In genomic region chr4:84114162-84115040, GRCm38 (mm10) we compare ENCODE assay signal across 21 mouse cellular contexts.
DNase-seq lines count a peak whose midpoint lies in the region; ATAC-seq and TF ChIP-seq lines count a peak whose summit lies in the region.
"Had no signal": no experiment of that assay in that cellular context is flagged by ENCODE, and none has a peak within 500 bp of the region (broad histone marks: within the 10 kb centered on the region; RNA-seq: fewer than 3 reads in every experiment).

No protein-coding gene starts in this region.

- TF ChIP-seq CTCF in kidney, postnatal 0 days (IDR thresholded peaks at IDR 0.05; ENCODE audit: low read depth): no peak

- no peak overlapping the region for H3K4me3 ChIP-seq in kidney, postnatal 0 days (replicated peaks; ENCODE audit: low read depth, low read length)
- H3K4me3 ChIP-seq in heart, embryonic 11.5 days (ENCODE audit: low read depth, low read length): no peak overlapping the region
- H3K4me3 ChIP-seq: embryonic facial prominence, embryonic 13.5 days; forebrain, embryonic 13.5 days; heart, embryonic 10.5 days; heart, embryonic 15.5 days had no signal

- H3K9ac ChIP-seq in kidney, postnatal 0 days (ENCODE audit: low read depth, low read length): no peak overlapping the region
- H3K9ac ChIP-seq in heart, embryonic 11.5 days (ENCODE audit: low read depth, low read length): no peak overlapping the region
- H3K9ac ChIP-seq: embryonic facial prominence, embryonic 13.5 days; forebrain, embryonic 13.5 days; forebrain, postnatal 0 days; heart, embryonic 15.5 days; hindbrain, embryonic 14.5 days had no signal

- H3K27me3 ChIP-seq in kidney, postnatal 0 days (ENCODE audit: insufficient read depth, low read length): no peaks in the 10 kb centered on the region
- no peaks in the 10 kb centered on the region for H3K27me3 ChIP-seq in heart, embryonic 11.5 days (ENCODE audit: control insufficient read depth, insufficient read depth, low read length)
- H3K27me3 ChIP-seq: CH12.LX; embryonic facial prominence, embryonic 13.5 days; forebrain, embryonic 13.5 days; heart, embryonic 15.5 days had no signal

- peak; percentile 74 for DNase-seq in kidney, adult 9 months
- no peak for DNase-seq in kidney, adult 18-20 months
- DNase-seq in MN1 (ENCODE audit: low spot score) (peak; percentile 25), NIH3T3 (ENCODE audit: low read depth) (peak; percentile 26)
- no peak for DNase-seq in kidney, postnatal 0 days (ENCODE audit: low spot score)
- no peak for DNase-seq in urinary bladder, adult 18-20 months (ENCODE audit: low spot score in 2 of 2)
- DNase-seq: adrenal gland, adult 2 months; adrenal gland, postnatal 25 days; cerebellum, adult 18-20 months; cerebellum, adult 9-11 months; cerebellum, postnatal 36 days; forebrain, postnatal 0 days; gastrocnemius, postnatal 25 days; heart, postnatal 14 days had no signal

- peaks cover 9% of the 10 kb centered on the region for H3K4me1 ChIP-seq in kidney, postnatal 0 days (replicated peaks; ENCODE audit: insufficient read depth, low read length)
- H3K4me1 ChIP-seq in heart, embryonic 11.5 days (ENCODE audit: control insufficient read depth, insufficient read depth, low read length): 0 out of 2 replicates have a peak, but pooled peaks cover 2% of the 10 kb centered on the region
- H3K4me1 ChIP-seq: heart, embryonic 15.5 days had no signal

- H3K27ac ChIP-seq in kidney, postnatal 0 days: no peak overlapping the region
- H3K27ac ChIP-seq in heart, embryonic 11.5 days (ENCODE audit: low read depth, low read length): no peak overlapping the region
- H3K27ac ChIP-seq: embryonic facial prominence, embryonic 13.5 days; forebrain, embryonic 13.5 days; heart, embryonic 10.5 days; heart, embryonic 15.5 days; hindbrain, embryonic 14.5 days had no signal

- H3K4me2 ChIP-seq in kidney, postnatal 0 days (ENCODE audit: low read length): no peak overlapping the region
- no peak overlapping the region for H3K4me2 ChIP-seq in heart, embryonic 11.5 days
- H3K4me2 ChIP-seq: embryonic facial prominence, embryonic 13.5 days; forebrain, embryonic 13.5 days; heart, embryonic 15.5 days; hindbrain, embryonic 14.5 days had no signal

- peak; percentile 47 for ATAC-seq in kidney, postnatal 0 days (replicated peaks; ENCODE audit: low FRiP score, low read depth)
- no peak for ATAC-seq in heart, embryonic 11.5 days (replicated peaks; ENCODE audit: insufficient number of reproducible peaks, low FRiP score, low TSS enrichment)
- ATAC-seq: forebrain, embryonic 13.5 days; forebrain, postnatal 0 days had no signal

- no peaks in the 10 kb centered on the region for H3K36me3 ChIP-seq in kidney, postnatal 0 days (ENCODE audit: insufficient read depth, low read length)
- no peaks in the 10 kb centered on the region for H3K36me3 ChIP-seq in heart, embryonic 11.5 days (ENCODE audit: control insufficient read depth, insufficient read depth, low read length)
- H3K36me3 ChIP-seq: embryonic facial prominence, embryonic 13.5 days; heart, embryonic 10.5 days; heart, embryonic 15.5 days had no signal

- no peaks in the 10 kb centered on the region for H3K9me3 ChIP-seq in kidney, postnatal 0 days (replicated peaks; ENCODE audit: low read length)
- no peaks in the 10 kb centered on the region for H3K9me3 ChIP-seq in heart, embryonic 11.5 days (replicated peaks; ENCODE audit: control insufficient read depth, low read length)
- H3K9me3 ChIP-seq: embryonic facial prominence, embryonic 13.5 days; forebrain, embryonic 13.5 days; heart, embryonic 10.5 days; heart, embryonic 15.5 days had no signal

- WGBS in kidney, postnatal 0 days: 51% methylated on average over 10 of the region's 10 CpGs
- WGBS in heart, embryonic 11.5 days (ENCODE audit: insufficient replicate concordance): 72% methylated on average over 10 of the region's 10 CpGs

Comparison
In these comparisons a context has a peak if more than half of its experiments do, and no peak if none do; other contexts are left out.
1. DNase-seq: peak in kidney, adult 9 months (single experiment), MN1 (single experiment) and NIH3T3 (single experiment); none in kidney, adult 18-20 months (single experiment), kidney, postnatal 0 days (single experiment) and urinary bladder, adult 18-20 months (0 of 2).